Mouse (Mus musculus) midbrain, embryonic 12.5 days (tissue): Measurements from ENCODE around the gene Zfp592. TPM values are rescaled to one million over a fixed set of nuclear protein-coding genes. Genes with fewer than 3 reads are reported as not detected.

Source experiments
- ATAC-seq: fragments of 200-750 bp; cut with Nextera tagmentation; 2 replicates; pipeline ENCODE4 v1.8.0; 2017; ENCODE audit warnings: low read depth, moderate TSS enrichment, moderate library complexity; ENCODE audit not compliant: low FRiP score
- H3K27ac ChIP-seq: fragments of 300-500 bp; sonication (generic); replicated peaks from 2 replicates; pipeline ENCODE4 v1.5.1; 2016; ENCODE audit warnings: mild to moderate bottlenecking
- H3K27me3 ChIP-seq: fragments of 300-500 bp; sonication (generic); 2 replicates; pipeline ENCODE4 v1.6.1; 2016; ENCODE audit warnings: mild to moderate bottlenecking
- H3K36me3 ChIP-seq: fragments of 300-500 bp; sonication (generic); 2 replicates; pipeline ENCODE4 v1.6.1; 2016
- H3K4me1 ChIP-seq: fragments of 300-500 bp; sonication (generic); 2 replicates; pipeline ENCODE4 v1.6.1; 2016
- H3K4me2 ChIP-seq: fragments of 300-500 bp; sonication (generic); replicated peaks from 2 replicates; pipeline ENCODE4 v1.6.1; 2016; ENCODE audit warnings: mild to moderate bottlenecking, moderate library complexity
- H3K4me3 ChIP-seq: fragments of 300-500 bp; sonication (generic); 2 replicates; pipeline ENCODE4 v1.5.1; 2016; ENCODE audit warnings: mild to moderate bottlenecking
- H3K9ac ChIP-seq: fragments of 300-500 bp; sonication (generic); replicated peaks from 2 replicates; pipeline ENCODE4 v1.6.1; 2016; ENCODE audit warnings: mild to moderate bottlenecking, moderate library complexity
- H3K9me3 ChIP-seq: fragments of 300-500 bp; sonication (generic); 2 replicates; pipeline ENCODE4 v1.6.1; 2016; ENCODE audit warnings: mild to moderate bottlenecking
- WGBS: fragments of 180-500 bp; shearing (Covaris S2); methylation state at CpG from one replicate; pipeline ENCODE4 v1.1.7; 2016; 5-methylcytosine and 5-hydroxymethylcytosine counted together
- polyA plus RNA-seq: library from polyadenylated mRNA; unstranded; fragments of >200 nt; fragmentation: Nextera tagmentation; extraction: Ambion mirVana; gene quantifications from 2 replicates; pipeline ENCODE4 v1.2.1, GENCODE M21; 2016

Gene Zfp592
- polyA plus RNA-seq, 1 experiment from 2014 or later, result 12.4 TPM

GRCm38 (mm10) chr7:80995266-80996146 lies 2.0 kb downstream of the Zfp592 start:
- H3K4me3 ChIP-seq, result no peak overlapping the region
- H3K27me3 ChIP-seq, result no peaks in the 10 kb centered on the region
- H3K27ac ChIP-seq, result no peak overlapping the region
- no peak overlapping the region for H3K9ac ChIP-seq
- peak overlapping the region; percentile 83; the same call in 1 of the 2 replicates for H3K4me2 ChIP-seq
- 72% methylated on average over 3 of the region's 3 CpGs for WGBS
- no peaks in the 10 kb centered on the region for H3K36me3 ChIP-seq
- ATAC-seq, result no peak
- H3K9me3 ChIP-seq, result no peaks in the 10 kb centered on the region
- H3K4me1 ChIP-seq, result peaks cover 25% of the 10 kb centered on the region

- H3K27ac ChIP-seq, result no peak overlapping the region
- WGBS, result 78% methylated on average over 6 of the region's 6 CpGs
- H3K9me3 ChIP-seq, result no peaks in the 10 kb centered on the region
- no peak for ATAC-seq
- H3K4me2 ChIP-seq, result no peak overlapping the region
- H3K4me1 ChIP-seq, result peaks cover 16% of the 10 kb centered on the region
- H3K27me3 ChIP-seq, result no peaks in the 10 kb centered on the region
- no peak overlapping the region for H3K9ac ChIP-seq
- no peak overlapping the region for H3K4me3 ChIP-seq
- no peaks in the 10 kb centered on the region for H3K36me3 ChIP-seq
Measured at GRCm38 (mm10) chr7:80997776-80998175, 4.3 kb downstream of the Zfp592 start.

- ATAC-seq, result no peak
- no peak overlapping the region for H3K4me3 ChIP-seq
- H3K4me1 ChIP-seq, result peaks cover 11% of the 10 kb centered on the region
- H3K36me3 ChIP-seq, result no peaks in the 10 kb centered on the region
- H3K27ac ChIP-seq, result no peak overlapping the region
- 99% methylated on average over 2 of the region's 2 CpGs for WGBS
- H3K27me3 ChIP-seq, result no peaks in the 10 kb centered on the region
- H3K9ac ChIP-seq, result no peak overlapping the region
- H3K4me2 ChIP-seq, result no peak overlapping the region
- H3K9me3 ChIP-seq, result no peaks in the 10 kb centered on the region
Measured at GRCm38 (mm10) chr7:80999536-80999935, 6.1 kb downstream of the Zfp592 start.

GRCm38 (mm10) chr7:81001844-81002243 lies 8.4 kb downstream of the Zfp592 start:
- H3K4me1 ChIP-seq, result peaks cover 4% of the 10 kb centered on the region; the same call in 1 of the 2 replicates
- H3K4me3 ChIP-seq, result no peak overlapping the region
- H3K9ac ChIP-seq, result no peak overlapping the region
- no peak overlapping the region for H3K27ac ChIP-seq
- H3K27me3 ChIP-seq, result no peaks in the 10 kb centered on the region
- H3K4me2 ChIP-seq, result no peak overlapping the region
- H3K36me3 ChIP-seq, result no peaks in the 10 kb centered on the region
- no peaks in the 10 kb centered on the region for H3K9me3 ChIP-seq
- 56% methylated on average over 5 of the region's 5 CpGs for WGBS
- ATAC-seq, result no peak

- Histone ChIP-seq H3K9me3 (no peaks in the 10 kb centered on the region), H3K27ac (no peak overlapping the region), H3K27me3 (no peaks in the 10 kb centered on the region), H3K4me1 (peaks cover 4% of the 10 kb centered on the region; the same call in 1 of the 2 replicates), H3K4me3 (no peak overlapping the region), H3K36me3 (peaks cover 4% of the 10 kb centered on the region; the same call in 1 of the 2 replicates), H3K4me2 (no peak overlapping the region), H3K9ac (no peak overlapping the region)
- 76% methylated on average over 3 of the region's 3 CpGs for WGBS
- ATAC-seq, result no peak
Measured at GRCm38 (mm10) chr7:81004556-81005079, 11.1 kb downstream of the Zfp592 start.

- Histone ChIP-seq H3K4me1 (peaks cover 4% of the 10 kb centered on the region; the same call in 1 of the 2 replicates), H3K9ac (no peak overlapping the region), H3K4me2 (no peak overlapping the region), H3K27ac (no peak overlapping the region), H3K36me3 (peaks cover 10% of the 10 kb centered on the region; the same call in 1 of the 2 replicates), H3K27me3 (no peaks in the 10 kb centered on the region), H3K9me3 (no peaks in the 10 kb centered on the region), H3K4me3 (no peak overlapping the region)
- WGBS, result 81% methylated on average over 1 of the region's 1 CpGs
- ATAC-seq, result no peak
Measured at GRCm38 (mm10) chr7:81005969-81006368, 12.5 kb downstream of the Zfp592 start.

- no peak overlapping the region for H3K9ac ChIP-seq
- H3K27ac ChIP-seq, result no peak overlapping the region
- ATAC-seq, result no peak
- H3K4me3 ChIP-seq, result no peak overlapping the region
- no peaks in the 10 kb centered on the region for H3K27me3 ChIP-seq
- no peaks in the 10 kb centered on the region for H3K4me1 ChIP-seq
- no peak overlapping the region for H3K4me2 ChIP-seq
- WGBS, result 76% methylated on average over 3 of the region's 3 CpGs
- no peaks in the 10 kb centered on the region for H3K9me3 ChIP-seq
- H3K36me3 ChIP-seq, result peaks cover 16% of the 10 kb centered on the region; the same call in 1 of the 2 replicates
Measured at GRCm38 (mm10) chr7:81008285-81008684, 14.8 kb downstream of the Zfp592 start.

- ATAC-seq, result no peak
- no peak overlapping the region for H3K4me2 ChIP-seq
- H3K4me3 ChIP-seq, result no peak overlapping the region
- no peaks in the 10 kb centered on the region for H3K27me3 ChIP-seq
- H3K9ac ChIP-seq, result no peak overlapping the region
- 97% methylated on average over 3 of the region's 3 CpGs for WGBS
- peaks cover 16% of the 10 kb centered on the region; the same call in 1 of the 2 replicates for H3K36me3 ChIP-seq
- H3K9me3 ChIP-seq, result no peaks in the 10 kb centered on the region
- H3K4me1 ChIP-seq, result no peaks in the 10 kb centered on the region
- no peak overlapping the region for H3K27ac ChIP-seq
Measured at GRCm38 (mm10) chr7:81011576-81011975, 18.1 kb downstream of the Zfp592 start.

GRCm38 (mm10) chr7:81020307-81020706 lies 26.8 kb downstream of the Zfp592 start:
- H3K9ac ChIP-seq, result no peak overlapping the region
- no peak for ATAC-seq
- no peaks in the 10 kb centered on the region for H3K9me3 ChIP-seq
- no peaks in the 10 kb centered on the region for H3K4me1 ChIP-seq
- no peak overlapping the region for H3K27ac ChIP-seq
- peaks cover 23% of the 10 kb centered on the region for H3K36me3 ChIP-seq
- no peaks in the 10 kb centered on the region for H3K27me3 ChIP-seq
- no peak overlapping the region for H3K4me3 ChIP-seq
- H3K4me2 ChIP-seq, result no peak overlapping the region
- WGBS, result 44% methylated on average over 11 of the region's 11 CpGs

GRCm38 (mm10) chr7:81022731-81023130 lies 29.2 kb downstream of the Zfp592 start:
- no peak overlapping the region for H3K4me2 ChIP-seq
- no peak for ATAC-seq
- H3K27ac ChIP-seq, result no peak overlapping the region
- H3K36me3 ChIP-seq, result peaks cover 41% of the 10 kb centered on the region
- no peaks in the 10 kb centered on the region for H3K4me1 ChIP-seq
- H3K27me3 ChIP-seq, result no peaks in the 10 kb centered on the region
- H3K9ac ChIP-seq, result no peak overlapping the region
- H3K4me3 ChIP-seq, result no peak overlapping the region
- H3K9me3 ChIP-seq, result no peaks in the 10 kb centered on the region

GRCm38 (mm10) chr7:81024118-81024517 lies 30.6 kb downstream of the Zfp592 start:
- Histone ChIP-seq H3K4me3 (no peak overlapping the region), H3K9me3 (no peaks in the 10 kb centered on the region), H3K36me3 (peaks cover 45% of the 10 kb centered on the region), H3K4me1 (no peaks in the 10 kb centered on the region), H3K27ac (no peak overlapping the region), H3K4me2 (no peak overlapping the region), H3K27me3 (no peaks in the 10 kb centered on the region), H3K9ac (no peak overlapping the region)
- ATAC-seq, result no peak
- WGBS, result 63% methylated on average over 5 of the region's 5 CpGs

- no peaks in the 10 kb centered on the region for H3K27me3 ChIP-seq
Measured at GRCm38 (mm10) chr7:81024651-81025050, 31.2 kb downstream of the Zfp592 start.

More at GRCm38 (mm10) chr7:81024651-81025050, 31.2 kb downstream of the Zfp592 start:
- Histone ChIP-seq H3K36me3 (peaks cover 50% of the 10 kb centered on the region), H3K27ac (no peak overlapping the region), H3K4me3 (no peak overlapping the region), H3K9me3 (no peaks in the 10 kb centered on the region), H3K4me2 (no peak overlapping the region), H3K4me1 (no peaks in the 10 kb centered on the region), H3K9ac (no peak overlapping the region)
- 98% methylated on average over 9 of the region's 9 CpGs for WGBS
- no peak for ATAC-seq
